Mouse (Mus musculus): ENCODE measurements around the gene Olfr235. TPM values are rescaled to one million over a fixed set of nuclear protein-coding genes. Genes with fewer than 3 reads are reported as not detected.
"Not testable (repeated sequence)": the region's sequence is repeated elsewhere in the genome, so short reads cannot be mapped to it uniquely, and the experiment has no call there.

Olfr235 gene
- polyA plus RNA-seq (2016; fragmentation: Nextera tagmentation; extraction: Ambion mirVana): not detected in 2 replicates

DNA sequence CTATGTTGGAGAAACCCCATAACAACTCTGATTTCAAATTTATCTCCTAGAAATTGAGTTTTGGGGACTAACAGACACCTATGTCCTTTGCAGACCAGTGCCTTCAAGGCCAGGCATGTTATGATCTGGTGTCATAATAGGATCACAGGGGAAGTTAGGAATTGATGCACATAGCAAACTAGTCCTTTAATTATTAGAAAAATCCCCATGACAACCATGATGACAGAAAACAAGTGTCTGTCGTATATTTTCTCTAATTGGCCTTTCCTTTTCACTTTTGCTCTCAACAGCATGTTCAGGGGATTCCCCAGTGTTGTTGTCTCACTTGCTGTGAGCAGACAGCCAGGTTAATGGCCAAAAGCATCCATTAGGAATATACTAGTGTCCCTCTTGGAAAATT lies at the start of gene Olfr235:
TSS of gene Olfr235 (plus strand) at position 301 of the 400 bp plus-strand sequence.
- Histone ChIP-seq H3K4me3 (no peak within 1 kb of the TSS), H3K9me3 (replicated peaks) (no peaks in the 10 kb centered on the region), H3K27ac (no peak within 1 kb of the TSS), H3K27me3 (replicated peaks) (no peaks in the 10 kb centered on the region), H3K36me3 (no peaks in the 10 kb centered on the region), H3K4me1 (no peaks in the 10 kb centered on the region), H3K9ac (no peak within 1 kb of the TSS), H3K4me2 (no peak within 1 kb of the TSS)
- 42% methylated on average over 1 of the region's 1 CpGs for WGBS (ENCODE audit: insufficient replicate concordance)
- ATAC-seq: no peak

- not testable (repeated sequence) for H3K4me1 ChIP-seq; H3K9ac ChIP-seq; H3K36me3 ChIP-seq; ATAC-seq; H3K27ac ChIP-seq; H3K4me3 ChIP-seq; H3K4me2 ChIP-seq; H3K9me3 ChIP-seq (replicated peaks); H3K27me3 ChIP-seq (replicated peaks)
Measured at GRCm38 (mm10) chr19:12232496-12232895, 28.3 kb upstream of the Olfr235 start, which contains the start of gene Olfr1432. TSS of gene Olfr1432 (minus strand) at chr19:12232596.

DNA sequence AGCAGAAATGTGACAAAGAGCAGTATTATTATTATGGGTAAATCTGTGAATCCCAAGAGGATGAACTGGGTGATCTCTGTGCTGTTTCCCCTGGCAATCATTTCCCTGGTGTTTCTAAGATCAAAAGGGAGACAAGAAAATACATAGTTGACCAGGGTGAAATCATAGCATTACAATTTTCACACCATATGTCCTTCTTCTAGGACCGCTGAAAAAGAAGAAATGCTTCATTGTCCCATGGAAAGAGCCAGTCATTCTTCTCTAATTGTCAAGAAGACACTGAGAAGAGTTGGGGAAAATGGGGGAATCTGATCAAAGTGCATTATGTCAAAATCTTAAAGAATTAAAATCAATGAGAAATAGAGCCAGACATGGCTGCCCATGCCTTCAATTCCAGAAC lies 19.3 kb upstream of the Olfr235 start, which contains the start of gene Olfr262:
TSS of gene Olfr262 (minus strand) at position 101 of the 400 bp plus-strand sequence.
- Histone ChIP-seq H3K9me3 (replicated peaks) (no peaks in the 10 kb centered on the region), H3K36me3 (no peaks in the 10 kb centered on the region), H3K4me2 (no peak within 1 kb of the TSS), H3K27ac (no peak within 1 kb of the TSS), H3K4me3 (no peak within 1 kb of the TSS), H3K4me1 (no peaks in the 10 kb centered on the region), H3K27me3 (replicated peaks) (no peaks in the 10 kb centered on the region), H3K9ac (no peak within 1 kb of the TSS)
- ATAC-seq: no peak
- WGBS (ENCODE audit: insufficient replicate concordance): 55% methylated on average over 1 of the region's 1 CpGs

DNA sequence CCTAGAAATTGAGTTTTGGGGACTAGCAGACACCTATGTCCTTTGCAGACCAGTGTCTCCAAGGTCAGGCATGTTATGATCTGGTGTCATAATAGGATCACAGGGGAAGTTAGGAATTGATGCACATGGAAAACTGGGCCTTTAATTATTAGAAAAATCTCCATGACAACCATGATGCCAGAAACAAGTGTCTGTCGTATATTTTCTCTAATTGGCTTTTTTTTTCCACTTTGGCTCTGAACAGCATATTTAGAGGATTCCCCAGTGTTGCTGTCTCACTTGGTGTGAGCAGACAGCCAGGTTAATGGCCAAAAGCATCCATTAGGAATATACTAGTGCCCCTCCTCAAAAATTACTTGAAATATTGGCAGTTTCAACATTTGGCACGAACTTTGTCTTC lies 18.7 kb downstream of the Olfr235 start, which contains the start of gene Olfr1434:
TSS of gene Olfr1434 (plus strand) at position 301 of the 400 bp plus-strand sequence.
- no peak for ATAC-seq
- H3K9ac ChIP-seq: no peak within 1 kb of the TSS
- no peaks in the 10 kb centered on the region for H3K9me3 ChIP-seq (replicated peaks)
- H3K4me3 ChIP-seq: no peak within 1 kb of the TSS
- no peaks in the 10 kb centered on the region for H3K36me3 ChIP-seq
- H3K27ac ChIP-seq: no peak within 1 kb of the TSS
- 46% methylated on average over 2 of the region's 2 CpGs for WGBS (ENCODE audit: insufficient replicate concordance)
- H3K4me1 ChIP-seq: no peaks in the 10 kb centered on the region
- no peaks in the 10 kb centered on the region for H3K27me3 ChIP-seq (replicated peaks)
- no peak within 1 kb of the TSS for H3K4me2 ChIP-seq

GRCm38 (mm10) chr19:12292979-12293378 lies 32.1 kb downstream of the Olfr235 start:
- Histone ChIP-seq H3K27me3 (replicated peaks) (no peaks in the 10 kb centered on the region), H3K4me2 (no peak overlapping the region), H3K27ac (no peak overlapping the region), H3K4me1 (no peaks in the 10 kb centered on the region), H3K4me3 (no peak overlapping the region), H3K9me3 (replicated peaks) (no peaks in the 10 kb centered on the region), H3K36me3 (no peaks in the 10 kb centered on the region), H3K9ac (no peak overlapping the region)
- no peak for ATAC-seq

DNA sequence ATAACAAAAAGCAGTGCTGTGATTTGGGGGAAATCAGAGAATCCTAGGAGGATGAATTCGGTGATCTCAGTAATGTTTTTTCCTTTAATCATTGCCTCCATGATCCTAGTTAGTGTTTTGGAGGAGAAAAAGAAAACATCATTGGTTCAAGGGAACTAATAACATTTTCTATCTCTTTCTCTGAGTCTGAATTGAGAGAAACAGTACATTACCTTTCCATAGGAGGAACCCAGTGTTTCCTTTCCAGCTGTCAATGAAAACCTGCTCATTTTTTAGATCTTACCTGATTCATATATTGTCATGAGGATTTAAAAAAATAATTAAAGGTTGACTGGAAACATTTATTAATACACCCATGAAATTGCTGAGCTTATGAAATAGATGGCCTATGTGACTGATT lies 38.2 kb downstream of the Olfr235 start, which contains the start of gene Olfr1436:
TSS of gene Olfr1436 (minus strand) at position 101 of the 400 bp plus-strand sequence.
- not testable (repeated sequence) for H3K4me1 ChIP-seq; H3K9ac ChIP-seq; H3K36me3 ChIP-seq; H3K27me3 ChIP-seq (replicated peaks); H3K4me3 ChIP-seq; ATAC-seq; H3K9me3 ChIP-seq (replicated peaks); H3K4me2 ChIP-seq; H3K27ac ChIP-seq
- 64% methylated on average over 1 of the region's 1 CpGs for WGBS (ENCODE audit: insufficient replicate concordance)

Other genes starting within 250 kb of the Olfr235 start
- 0.02 TPM in 1 of 2 replicates, not detected in the other for gene Olfr1423, start 219.7 kb upstream of the Olfr235 start, polyA plus RNA-seq (2016; fragmentation: Nextera tagmentation; extraction: Ambion mirVana)
- not detected in 2 replicates for gene Olfr1424, start 198.3 kb upstream of the Olfr235 start, polyA plus RNA-seq (2016; fragmentation: Nextera tagmentation; extraction: Ambion mirVana)
- not detected in 2 replicates for gene Olfr1425, start 183.3 kb upstream of the Olfr235 start, polyA plus RNA-seq (2016; fragmentation: Nextera tagmentation; extraction: Ambion mirVana)
- not detected in 2 replicates for gene Olfr1426, start 169.0 kb upstream of the Olfr235 start, polyA plus RNA-seq (2016; fragmentation: Nextera tagmentation; extraction: Ambion mirVana)
- not detected in 2 replicates for gene Olfr1427, start 157.7 kb upstream of the Olfr235 start, polyA plus RNA-seq (2016; fragmentation: Nextera tagmentation; extraction: Ambion mirVana)
- not detected in 2 replicates for gene Olfr1428, start 145.1 kb upstream of the Olfr235 start, polyA plus RNA-seq (2016; fragmentation: Nextera tagmentation; extraction: Ambion mirVana)
- gene Olfr76, start 137.8 kb upstream of the Olfr235 start, polyA plus RNA-seq (2016; fragmentation: Nextera tagmentation; extraction: Ambion mirVana): not detected in 2 replicates
- not detected in 2 replicates for gene Olfr1555-ps1, start 90.9 kb upstream of the Olfr235 start, polyA plus RNA-seq (2016; fragmentation: Nextera tagmentation; extraction: Ambion mirVana)
- gene Olfr1431, start 60.4 kb upstream of the Olfr235 start, polyA plus RNA-seq (2016; fragmentation: Nextera tagmentation; extraction: Ambion mirVana): not detected in 2 replicates
- not detected in 2 replicates for gene Olfr1432, start 28.4 kb upstream of the Olfr235 start, polyA plus RNA-seq (2016; fragmentation: Nextera tagmentation; extraction: Ambion mirVana)
- not detected in 2 replicates for gene Olfr262, start 19.4 kb upstream of the Olfr235 start, polyA plus RNA-seq (2016; fragmentation: Nextera tagmentation; extraction: Ambion mirVana)
- not detected in 2 replicates for gene Olfr1434, start 18.8 kb downstream of the Olfr235 start, polyA plus RNA-seq (2016; fragmentation: Nextera tagmentation; extraction: Ambion mirVana)
- gene Olfr1436, start 38.1 kb downstream of the Olfr235 start, polyA plus RNA-seq (2016; fragmentation: Nextera tagmentation; extraction: Ambion mirVana): not detected in 2 replicates
- gene Olfr1437, start 64.1 kb downstream of the Olfr235 start, polyA plus RNA-seq (2016; fragmentation: Nextera tagmentation; extraction: Ambion mirVana): not detected in 2 replicates
- not detected in 2 replicates for gene Olfr1438-ps1, start 74.9 kb downstream of the Olfr235 start, polyA plus RNA-seq (2016; fragmentation: Nextera tagmentation; extraction: Ambion mirVana)
- gene Olfr1440, start 126.2 kb downstream of the Olfr235 start, polyA plus RNA-seq (2016; fragmentation: Nextera tagmentation; extraction: Ambion mirVana): not detected in 2 replicates
- not detected in 2 replicates for gene Olfr1441, start 156.4 kb downstream of the Olfr235 start, polyA plus RNA-seq (2016; fragmentation: Nextera tagmentation; extraction: Ambion mirVana)
- gene Pfpl, start 166.9 kb downstream of the Olfr235 start, polyA plus RNA-seq (2016; fragmentation: Nextera tagmentation; extraction: Ambion mirVana): not detected in 2 replicates
- 0.63 and 0.76 TPM in 2 replicates for gene Mpeg1, start 199.7 kb downstream of the Olfr235 start, polyA plus RNA-seq (2016; fragmentation: Nextera tagmentation; extraction: Ambion mirVana)
- 2.7 and 2.9 TPM in 2 replicates for gene Dtx4, start 240.4 kb downstream of the Olfr235 start, polyA plus RNA-seq (2016; fragmentation: Nextera tagmentation; extraction: Ambion mirVana)

Measured in liver, embryonic 12.5 days (tissue).